Mouse (Mus musculus): ENCODE results near the gene Olfr1274-ps. TPM values are rescaled to one million over a fixed set of nuclear protein-coding genes. Genes with fewer than 3 reads are reported as not detected.
"Not testable (repeated sequence)": the region's sequence is repeated elsewhere in the genome, so short reads cannot be mapped to it uniquely, and the experiment has no call there.

Gene Olfr1274-ps
- polyA plus RNA-seq, 2 experiments = not detected

GRCm38 (mm10) chr2:90428988-90429717 lies 30.7 kb downstream of the Olfr1274-ps start:
- not testable (repeated sequence) for DNase-seq (ENCODE audit: low spot score); H3K27ac ChIP-seq (replicated peaks; ENCODE audit: low read depth, low read length); H3K9me3 ChIP-seq (ENCODE audit: control insufficient read depth, low read length); H3K36me3 ChIP-seq (ENCODE audit: control insufficient read depth, insufficient read depth, low read length); H3K27me3 ChIP-seq (ENCODE audit: control insufficient read depth, insufficient read depth, low read length); H3K4me3 ChIP-seq (replicated peaks; ENCODE audit: low read length); H3K4me1 ChIP-seq (ENCODE audit: control insufficient read depth, insufficient read depth, low read length); H3K4me2 ChIP-seq (replicated peaks; ENCODE audit: low read depth, low read length, severe bottlenecking); ATAC-seq (ENCODE audit: low FRiP score, low read depth); H3K9ac ChIP-seq (ENCODE audit: low read depth, low read length, severe bottlenecking)
- WGBS = no CpG with 5 or more reads among the region's 11 CpGs

- not testable (repeated sequence) for H3K27me3 ChIP-seq (ENCODE audit: control insufficient read depth, insufficient read depth, low read length); H3K27ac ChIP-seq (replicated peaks; ENCODE audit: low read depth, low read length); DNase-seq (ENCODE audit: low spot score); H3K36me3 ChIP-seq (ENCODE audit: control insufficient read depth, insufficient read depth, low read length); H3K9ac ChIP-seq (ENCODE audit: low read depth, low read length, severe bottlenecking); H3K4me3 ChIP-seq (replicated peaks; ENCODE audit: low read length); H3K4me2 ChIP-seq (replicated peaks; ENCODE audit: low read depth, low read length, severe bottlenecking); H3K4me1 ChIP-seq (ENCODE audit: control insufficient read depth, insufficient read depth, low read length); H3K9me3 ChIP-seq (ENCODE audit: control insufficient read depth, low read length)
- no CpG with 5 or more reads among the region's 4 CpGs for WGBS
- peak; percentile 63; the same call in 1 of the 2 replicates for ATAC-seq (ENCODE audit: low FRiP score, low read depth)
These were observed 31.3 kb downstream of the Olfr1274-ps start for GRCm38 (mm10) chr2:90429782-90430181.

- 93% methylated on average over 1 of the region's 5 CpGs for WGBS
These were observed 39.0 kb downstream of the Olfr1274-ps start for GRCm38 (mm10) chr2:90437453-90437852.

GRCm38 (mm10) chr2:90440169-90440568 lies 41.7 kb downstream of the Olfr1274-ps start:
- not testable (repeated sequence) for H3K9ac ChIP-seq (ENCODE audit: low read depth, low read length, severe bottlenecking); H3K36me3 ChIP-seq (ENCODE audit: control insufficient read depth, insufficient read depth, low read length); H3K4me2 ChIP-seq (replicated peaks; ENCODE audit: low read depth, low read length, severe bottlenecking); H3K4me3 ChIP-seq (replicated peaks; ENCODE audit: low read length); DNase-seq (ENCODE audit: low spot score); H3K27me3 ChIP-seq (ENCODE audit: control insufficient read depth, insufficient read depth, low read length); H3K4me1 ChIP-seq (ENCODE audit: control insufficient read depth, insufficient read depth, low read length); ATAC-seq (ENCODE audit: low FRiP score, low read depth); H3K9me3 ChIP-seq (ENCODE audit: control insufficient read depth, low read length); H3K27ac ChIP-seq (replicated peaks; ENCODE audit: low read depth, low read length)

More at GRCm38 (mm10) chr2:90437453-90437852, 39.0 kb downstream of the Olfr1274-ps start:
- H3K4me3 ChIP-seq (replicated peaks; ENCODE audit: low read length); H3K4me2 ChIP-seq (replicated peaks; ENCODE audit: low read depth, low read length, severe bottlenecking); H3K4me1 ChIP-seq (ENCODE audit: control insufficient read depth, insufficient read depth, low read length); H3K9ac ChIP-seq (ENCODE audit: low read depth, low read length, severe bottlenecking); DNase-seq (ENCODE audit: low spot score); H3K9me3 ChIP-seq (ENCODE audit: control insufficient read depth, low read length); H3K27ac ChIP-seq (replicated peaks; ENCODE audit: low read depth, low read length); H3K27me3 ChIP-seq (ENCODE audit: control insufficient read depth, insufficient read depth, low read length); H3K36me3 ChIP-seq (ENCODE audit: control insufficient read depth, insufficient read depth, low read length); ATAC-seq (ENCODE audit: low FRiP score, low read depth): not testable (repeated sequence)

GRCm38 (mm10) chr2:90441811-90442210 lies 43.3 kb downstream of the Olfr1274-ps start:
- 47% methylated on average over 4 of the region's 4 CpGs for WGBS

GRCm38 (mm10) chr2:90443811-90444210 lies 45.3 kb downstream of the Olfr1274-ps start:
- H3K27me3 ChIP-seq (ENCODE audit: control insufficient read depth, insufficient read depth, low read length) = no peaks in the 10 kb centered on the region
- no peak overlapping the region for H3K27ac ChIP-seq (replicated peaks; ENCODE audit: low read depth, low read length)
- no peak overlapping the region for H3K4me2 ChIP-seq (replicated peaks; ENCODE audit: low read depth, low read length, severe bottlenecking)
- no peak for TF ChIP-seq POLR2A (IDR thresholded peaks at IDR 0.05; ENCODE audit: borderline replicate concordance, extremely low read depth, insufficient read depth, insufficient read length)
- no peak for DNase-seq (ENCODE audit: low spot score)
- no peak overlapping the region for H3K9ac ChIP-seq (ENCODE audit: low read depth, low read length, severe bottlenecking)
- no peak overlapping the region for H3K4me3 ChIP-seq (replicated peaks; ENCODE audit: low read length)
- 83% methylated on average over 5 of the region's 5 CpGs for WGBS
- H3K36me3 ChIP-seq (ENCODE audit: control insufficient read depth, insufficient read depth, low read length) = no peaks in the 10 kb centered on the region
- no peak for ATAC-seq (ENCODE audit: low FRiP score, low read depth)
- no peaks in the 10 kb centered on the region for H3K4me1 ChIP-seq (ENCODE audit: control insufficient read depth, insufficient read depth, low read length)
- H3K9me3 ChIP-seq (ENCODE audit: control insufficient read depth, low read length) = no peaks in the 10 kb centered on the region

More at GRCm38 (mm10) chr2:90441811-90442210, 43.3 kb downstream of the Olfr1274-ps start:
- not testable (repeated sequence) for H3K4me2 ChIP-seq (replicated peaks; ENCODE audit: low read depth, low read length, severe bottlenecking); H3K36me3 ChIP-seq (ENCODE audit: control insufficient read depth, insufficient read depth, low read length); ATAC-seq (ENCODE audit: low FRiP score, low read depth); H3K27ac ChIP-seq (replicated peaks; ENCODE audit: low read depth, low read length); H3K9ac ChIP-seq (ENCODE audit: low read depth, low read length, severe bottlenecking); H3K4me1 ChIP-seq (ENCODE audit: control insufficient read depth, insufficient read depth, low read length); H3K27me3 ChIP-seq (ENCODE audit: control insufficient read depth, insufficient read depth, low read length); H3K9me3 ChIP-seq (ENCODE audit: control insufficient read depth, low read length); DNase-seq (ENCODE audit: low spot score); H3K4me3 ChIP-seq (replicated peaks; ENCODE audit: low read length)
